Mouse (Mus musculus) kidney, adult 2 months (tissue): ENCODE measurements at regions not wholly inside any gene's neighbourhood (a gene's known extent, or its start where the extent isn't known, plus 50 kb on each side); places are given as distances from the start of the nearest gene placed in this dataset.

Experiments
- CTCF ChIP-seq: fragments of 200-500 bp; conservative IDR thresholded peaks from 2 replicates; pipeline ENCODE4 v1.5.1; 2011; ENCODE audit warnings: low read depth, mild to moderate bottlenecking, control low read depth, low read length, moderate library complexity, mixed read lengths; ENCODE audit not compliant: insufficient read depth, insufficient read length
- POLR2A ChIP-seq: fragments of 200-500 bp; IDR thresholded peaks from one replicate; pipeline ENCODE4 v1.6.1; 2011; ENCODE audit warnings: low read depth, low read length, control low read depth

GRCm38 (mm10) chr13:69394544-69394943, 139.0 kb upstream of the Nsun2 start:
- TF ChIP-seq CTCF (no peak), POLR2A (no peak)
